Mouse (Mus musculus) kidney, adult 2 months (tissue): ENCODE data around the gene Otud1.

Experiments
- CTCF ChIP-seq: fragments of 200-500 bp; conservative IDR thresholded peaks from 2 replicates; pipeline ENCODE4 v1.5.1; 2011; ENCODE audit warnings: low read depth, mild to moderate bottlenecking, control low read depth, low read length, moderate library complexity, mixed read lengths; ENCODE audit not compliant: insufficient read depth, insufficient read length
- POLR2A ChIP-seq: fragments of 200-500 bp; IDR thresholded peaks from one replicate; pipeline ENCODE4 v1.6.1; 2011; ENCODE audit warnings: low read depth, low read length, control low read depth

DNA sequence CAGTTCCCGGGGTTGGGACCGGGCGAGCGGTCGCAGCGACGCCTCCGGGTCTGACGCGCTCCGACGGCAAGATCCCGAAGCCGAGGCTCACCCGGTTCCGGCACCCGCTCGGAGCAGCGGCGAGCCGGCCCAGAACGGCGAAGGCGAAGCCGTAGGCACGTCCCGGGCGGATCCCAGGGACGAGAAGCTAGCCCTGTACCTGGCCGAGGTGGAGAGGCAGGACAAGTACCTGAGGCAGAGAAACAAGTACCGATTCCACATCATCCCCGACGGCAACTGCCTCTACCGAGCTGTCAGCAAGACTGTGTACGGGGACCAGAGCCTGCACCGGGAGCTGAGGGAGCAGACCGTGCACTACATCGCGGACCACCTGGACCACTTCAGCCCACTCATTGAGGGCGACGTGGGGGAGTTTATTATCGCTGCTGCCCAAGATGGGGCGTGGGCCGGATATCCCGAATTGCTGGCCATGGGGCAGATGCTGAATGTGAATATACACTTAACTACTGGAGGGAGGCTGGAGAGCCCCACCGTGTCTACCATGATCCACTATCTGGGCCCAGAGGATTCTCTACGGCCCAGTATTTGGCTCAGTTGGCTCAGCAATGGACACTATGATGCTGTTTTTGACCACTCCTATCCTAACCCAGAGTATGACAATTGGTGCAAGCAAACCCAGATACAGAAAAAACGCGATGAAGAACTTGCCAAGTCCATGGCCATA, 1.3 kb downstream of the Otud1 start:
- no peak for TF ChIP-seq POLR2A
- no peak for TF ChIP-seq CTCF
